Mouse (Mus musculus) small intestine, adult 2 months (tissue): Measurements from ENCODE around the gene Dixdc1.

Experiments used
- CTCF ChIP-seq: fragments of 200-500 bp; IDR thresholded peaks from 2 replicates; pipeline ENCODE4 v1.5.1; 2012; ENCODE audit warnings: low read depth, mild to moderate bottlenecking, control low read depth, inconsistent platforms, low read length, moderate library complexity, mixed read lengths; ENCODE audit not compliant: insufficient replicate concordance, insufficient read length; ENCODE audit errors: extremely low read depth
- POLR2A ChIP-seq: fragments of 200-500 bp; IDR thresholded peaks from 2 replicates; pipeline ENCODE4 v1.6.1; 2012; ENCODE audit warnings: low read depth, mild to moderate bottlenecking, control low read depth, inconsistent platforms, low read length, moderate library complexity

DNA sequence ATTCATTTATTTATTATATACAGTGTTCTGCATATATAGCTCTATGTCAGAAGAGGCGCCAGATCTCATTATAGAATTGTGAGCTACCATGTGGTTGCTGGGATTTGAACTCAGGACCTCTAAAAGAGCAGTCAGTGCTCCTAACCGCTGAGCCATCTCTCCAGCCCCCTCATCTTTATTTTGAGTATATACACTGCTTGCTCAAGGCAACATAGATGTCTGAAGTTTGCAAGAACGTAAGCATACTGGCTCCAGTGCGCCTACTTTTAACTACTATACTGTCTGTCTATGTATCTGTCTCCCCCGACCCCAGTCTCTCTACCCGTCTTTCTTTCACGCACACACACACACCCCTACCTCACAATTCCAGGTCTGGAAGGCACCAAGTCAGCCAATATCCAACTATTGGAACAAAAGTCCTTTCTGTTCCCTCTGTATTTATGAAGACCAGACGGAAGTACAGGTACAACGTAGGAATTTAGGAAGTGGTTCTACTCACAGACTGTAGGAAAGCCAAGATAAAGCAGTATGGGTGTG, 121.5 kb downstream of the Dixdc1 start:
- TF ChIP-seq CTCF (no peak), POLR2A (no peak)
